Mouse (Mus musculus) yolk sac, embryonic 10.5 days (tissue): ENCODE data around the gene Mthfd1l.
"Not testable (repeated sequence)": the region's sequence is repeated elsewhere in the genome, so short reads cannot be mapped to it uniquely, and the experiment has no call there.

Experiments
- DNase-seq: peaks from one replicate; pipeline ENCODE4 v3.0.0-alpha.2; 2017; ENCODE audit warnings: low spot score

Mthfd1l gene

GRCm38 (mm10) chr10:4046496-4046895 lies 73.6 kb downstream of the Mthfd1l start:
- DNase-seq: no peak

DNA sequence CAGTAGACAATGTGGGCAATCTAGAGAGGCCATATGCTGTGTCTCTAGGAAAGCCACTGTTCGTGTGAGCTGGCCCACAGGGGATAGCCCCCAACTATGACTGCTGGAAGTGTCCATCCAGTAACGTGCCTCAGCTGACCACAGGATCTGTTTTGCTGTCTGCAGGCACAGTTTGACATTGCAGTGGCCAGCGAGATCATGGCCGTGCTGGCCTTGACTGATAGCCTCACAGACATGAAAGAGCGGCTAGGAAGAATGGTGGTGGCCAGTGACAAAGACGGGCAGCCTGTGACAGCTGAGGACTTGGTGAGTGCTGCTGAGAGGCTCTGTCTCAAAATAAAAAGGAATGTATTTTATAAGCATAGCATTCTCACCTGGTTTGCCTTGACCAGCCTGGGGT lies 74.7 kb downstream of the Mthfd1l start:
- no peak for DNase-seq

GRCm38 (mm10) chr10:4050236-4050635 lies 77.3 kb downstream of the Mthfd1l start:
- DNase-seq: no peak

DNA sequence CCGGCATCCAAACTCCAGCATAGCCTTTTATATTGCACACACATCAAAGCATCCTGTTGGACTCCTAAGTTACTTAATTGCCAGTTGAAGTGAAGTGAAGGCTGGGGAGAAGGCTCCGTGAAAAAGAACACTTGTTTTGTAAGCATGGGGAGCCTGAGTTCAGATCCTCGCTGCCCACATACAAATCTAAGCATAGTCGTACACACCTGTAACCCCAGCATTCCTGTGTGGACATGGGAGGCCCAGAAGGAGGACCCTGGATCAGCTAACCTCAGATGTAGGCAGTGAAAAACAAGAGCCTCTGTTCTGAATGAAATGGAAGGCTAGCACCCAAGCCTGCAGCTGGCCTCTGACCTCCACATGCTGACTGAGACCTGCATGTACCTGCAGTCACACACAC lies 79.8 kb downstream of the Mthfd1l start:
- DNase-seq: no peak

DNA sequence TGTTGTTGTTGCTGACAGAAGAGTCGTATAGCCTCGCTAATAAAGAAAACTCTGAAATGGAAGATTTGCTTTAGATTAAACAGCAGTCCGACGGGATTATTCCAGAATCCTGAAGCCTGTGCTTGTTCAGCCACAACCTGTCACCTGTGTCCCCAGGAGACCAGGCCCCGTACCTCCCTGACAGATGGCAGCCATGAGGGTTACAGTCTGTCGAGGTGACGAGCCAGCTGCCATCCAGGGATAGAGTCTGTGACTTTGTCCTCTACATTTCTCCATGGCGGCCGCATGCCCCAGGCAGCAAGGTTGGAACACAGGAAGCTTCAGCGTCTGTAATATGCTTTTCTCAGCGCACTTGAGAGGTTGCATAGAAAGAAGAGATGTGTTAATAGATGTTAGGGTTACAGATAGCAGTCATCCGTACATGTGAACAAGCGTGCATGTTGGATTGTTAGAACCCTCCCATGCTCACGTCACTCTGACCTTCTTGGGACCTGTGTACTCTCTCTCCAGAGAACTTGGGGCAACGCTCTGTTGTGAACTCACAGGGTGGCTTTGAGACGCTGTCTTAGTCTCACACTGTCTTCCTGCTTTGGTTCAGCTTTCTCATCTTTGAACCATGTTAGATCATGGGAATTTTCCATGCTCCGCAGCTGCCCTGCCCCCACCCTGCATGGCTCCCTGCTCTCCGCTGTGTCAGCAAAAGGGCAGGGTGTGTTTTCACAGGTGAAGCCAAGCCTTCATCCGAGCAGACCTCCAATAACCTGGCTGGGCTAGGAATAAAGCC lies 80.6 kb downstream of the Mthfd1l start:
- DNase-seq: peak; percentile 40

DNA sequence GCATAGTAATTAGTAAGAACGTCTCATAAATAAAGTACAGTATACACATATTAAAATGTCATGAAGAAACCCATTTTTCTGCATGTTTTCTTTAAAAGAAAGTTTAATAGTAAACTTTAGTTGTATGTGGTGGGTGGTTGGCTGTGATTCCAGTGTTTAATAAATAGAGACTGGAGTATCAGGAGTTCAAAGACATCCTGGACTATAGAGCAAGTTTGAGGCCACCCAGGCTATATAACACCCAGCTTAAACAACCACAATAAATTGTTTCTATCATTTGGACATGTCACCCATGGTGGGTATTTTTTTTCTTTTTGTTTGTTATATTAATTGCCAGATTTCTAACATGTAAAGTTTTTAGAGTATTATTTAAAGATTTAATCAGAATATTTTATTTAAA lies 81.7 kb downstream of the Mthfd1l start:
- DNase-seq: no peak

- DNase-seq: no peak
Measured at GRCm38 (mm10) chr10:4057397-4057796, 84.5 kb downstream of the Mthfd1l start.

GRCm38 (mm10) chr10:4057832-4058231 lies 84.9 kb downstream of the Mthfd1l start:
- DNase-seq: no peak

GRCm38 (mm10) chr10:4061071-4061987 lies 88.4 kb downstream of the Mthfd1l start:
- DNase-seq: no peak

DNA sequence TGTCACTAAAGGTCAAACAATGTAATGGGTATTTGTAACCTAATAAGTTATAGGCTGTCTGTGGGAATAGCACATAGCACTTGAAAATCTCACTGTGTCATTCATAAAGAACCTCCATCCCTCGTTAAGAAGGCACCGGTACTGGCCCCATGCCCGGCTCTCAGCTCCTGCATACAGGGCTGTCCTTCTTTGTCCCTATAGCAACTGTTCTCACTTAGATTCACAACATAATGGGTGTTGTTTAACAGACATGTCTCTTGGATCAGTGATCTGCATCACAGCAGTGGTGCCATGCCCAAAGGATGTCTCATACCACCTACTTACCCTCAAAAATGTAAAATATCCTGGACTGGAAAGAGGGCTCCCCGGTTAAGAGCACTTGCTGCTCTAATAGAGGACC lies 90.6 kb downstream of the Mthfd1l start:
- no peak for DNase-seq

DNA sequence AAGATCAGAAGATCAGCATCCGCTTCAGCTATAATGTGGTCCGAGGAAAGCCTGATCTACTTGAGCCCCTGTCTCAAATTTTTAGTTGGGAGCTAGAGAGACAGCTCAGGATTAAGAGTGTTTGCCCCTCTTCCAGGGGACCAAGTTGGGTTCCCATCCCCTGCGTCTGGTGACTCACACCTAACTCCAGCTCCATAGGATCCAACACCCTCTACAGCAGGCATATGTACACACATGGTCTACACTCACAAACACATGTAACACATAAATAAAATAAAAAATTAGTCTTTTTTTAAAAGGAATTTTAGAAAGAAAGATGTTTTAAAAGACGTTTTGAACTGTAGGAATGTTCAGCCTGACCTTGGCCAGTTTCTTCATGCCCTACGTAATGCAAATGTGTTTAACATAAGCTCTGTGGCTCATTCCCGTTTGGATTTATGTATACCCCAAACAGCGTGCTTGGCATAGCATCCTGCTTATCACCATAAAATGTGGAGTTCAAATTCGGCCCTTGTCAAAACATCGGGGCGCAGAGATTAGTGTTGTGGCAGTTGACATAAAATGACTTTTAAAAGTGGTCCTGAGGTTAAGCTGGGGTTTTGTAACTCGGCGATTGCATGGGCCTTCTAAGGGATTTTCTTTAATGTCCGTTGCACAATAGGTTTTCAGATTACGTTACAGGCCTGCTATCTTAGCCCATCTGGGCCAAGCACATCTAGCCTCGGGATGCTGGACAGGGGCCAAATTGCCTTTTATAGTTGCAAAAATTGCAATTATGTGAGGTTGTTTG lies 92.6 kb downstream of the Mthfd1l start:
- DNase-seq: no peak

GRCm38 (mm10) chr10:4069258-4069826 lies 96.4 kb downstream of the Mthfd1l start:
- DNase-seq: no peak

DNA sequence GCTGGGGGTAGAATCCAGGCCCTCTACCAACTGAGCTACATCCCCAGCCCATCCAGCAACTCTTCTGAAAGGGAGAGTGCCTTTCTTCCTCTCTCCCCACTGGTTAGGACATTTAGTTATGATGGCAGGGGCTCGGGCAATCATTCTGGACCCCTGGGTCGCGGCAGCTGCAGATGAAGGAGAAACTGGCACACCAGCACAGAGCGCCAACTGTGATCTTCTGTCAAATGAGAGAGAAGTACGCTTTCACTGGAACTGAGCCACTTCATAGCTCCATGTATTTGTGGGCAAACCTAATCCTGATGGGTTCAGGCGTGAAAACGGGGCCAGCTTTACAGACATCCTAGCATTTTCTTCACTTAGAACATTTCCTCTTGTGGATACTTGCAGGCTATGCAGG lies 97.1 kb downstream of the Mthfd1l start:
- DNase-seq: no peak

DNA sequence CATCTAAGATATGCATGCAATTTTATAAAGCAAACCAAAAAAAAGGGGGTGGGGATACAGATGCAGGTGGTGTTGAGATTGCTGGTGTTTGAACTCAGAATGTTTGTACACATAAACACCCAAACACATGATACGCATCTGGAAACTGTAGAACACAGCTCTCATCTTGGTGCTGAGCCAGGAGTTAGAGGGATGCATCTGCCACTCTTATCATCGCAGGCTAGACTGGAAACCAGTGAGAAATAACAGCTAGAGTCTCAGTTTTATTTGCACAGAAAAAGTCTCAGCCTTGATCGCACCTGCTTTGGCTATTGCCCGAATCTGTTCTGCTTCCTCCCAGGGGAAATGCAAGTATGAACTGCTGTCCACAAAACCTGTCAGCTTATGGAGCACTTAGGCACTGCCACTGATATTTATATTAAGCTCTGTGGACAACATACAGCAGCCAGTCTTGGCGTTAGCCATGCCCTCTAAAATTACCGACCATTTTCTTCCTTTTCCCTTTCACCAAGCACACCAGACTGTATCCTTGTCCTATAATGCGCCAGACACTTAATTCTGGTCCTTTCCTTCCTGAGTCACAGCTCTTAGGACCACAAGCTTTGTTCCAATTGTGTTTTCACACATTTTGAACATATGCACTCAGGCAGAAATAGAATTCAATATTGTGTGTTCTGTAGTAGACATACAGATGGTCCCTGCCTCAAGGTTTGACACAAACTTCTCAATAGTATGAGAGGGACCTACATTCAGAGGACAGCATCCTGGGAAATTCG lies 98.3 kb downstream of the Mthfd1l start:
- no peak for DNase-seq

DNA sequence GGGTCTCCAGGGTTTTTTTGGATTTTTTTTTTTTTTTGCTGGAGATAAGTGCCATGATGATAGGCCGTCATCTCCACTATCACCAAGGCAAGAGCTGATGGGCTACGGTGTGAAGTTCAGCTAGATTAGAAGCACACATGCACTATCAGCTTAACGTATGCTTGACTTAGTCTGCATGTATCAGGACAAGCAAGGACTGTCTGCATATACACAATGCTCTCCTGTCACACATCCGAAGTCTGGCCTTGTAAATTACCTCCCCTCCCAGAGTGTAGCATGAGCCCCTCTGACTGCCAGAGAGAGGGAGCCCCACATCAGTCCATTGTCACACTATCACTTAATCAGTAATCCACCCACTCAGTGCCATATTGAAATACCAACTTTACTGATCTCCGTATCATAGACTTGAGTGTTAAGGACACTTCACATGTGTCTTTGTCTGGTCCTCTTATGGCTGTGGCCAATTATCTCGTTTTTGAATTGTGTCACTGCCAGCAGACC lies 99.0 kb downstream of the Mthfd1l start:
- no peak for DNase-seq

DNA sequence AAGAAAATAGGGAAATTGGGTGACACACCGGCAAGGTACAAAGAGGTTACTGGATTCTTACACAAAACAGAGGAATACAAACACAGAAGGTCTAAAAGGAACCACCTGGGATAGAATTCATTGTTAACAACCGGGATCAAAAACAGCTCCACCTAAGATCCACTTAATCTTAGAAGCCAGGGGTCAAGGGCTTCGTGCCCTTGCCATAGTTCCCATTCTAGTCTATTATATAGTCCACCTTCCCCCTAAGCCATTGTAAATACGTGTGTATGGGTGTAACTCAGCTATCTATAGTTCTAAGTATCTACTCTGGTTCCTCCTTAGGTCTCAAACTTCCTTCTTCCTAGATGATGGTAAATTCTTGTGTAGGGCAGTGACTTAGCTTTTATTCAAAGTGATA lies 99.6 kb downstream of the Mthfd1l start:
- not testable (repeated sequence) for DNase-seq

GRCm38 (mm10) chr10:4078220-4078840 lies 105.4 kb downstream of the Mthfd1l start:
- DNase-seq: no peak

- no peak for DNase-seq
Measured at GRCm38 (mm10) chr10:4078979-4079630, 106.2 kb downstream of the Mthfd1l start.

DNA sequence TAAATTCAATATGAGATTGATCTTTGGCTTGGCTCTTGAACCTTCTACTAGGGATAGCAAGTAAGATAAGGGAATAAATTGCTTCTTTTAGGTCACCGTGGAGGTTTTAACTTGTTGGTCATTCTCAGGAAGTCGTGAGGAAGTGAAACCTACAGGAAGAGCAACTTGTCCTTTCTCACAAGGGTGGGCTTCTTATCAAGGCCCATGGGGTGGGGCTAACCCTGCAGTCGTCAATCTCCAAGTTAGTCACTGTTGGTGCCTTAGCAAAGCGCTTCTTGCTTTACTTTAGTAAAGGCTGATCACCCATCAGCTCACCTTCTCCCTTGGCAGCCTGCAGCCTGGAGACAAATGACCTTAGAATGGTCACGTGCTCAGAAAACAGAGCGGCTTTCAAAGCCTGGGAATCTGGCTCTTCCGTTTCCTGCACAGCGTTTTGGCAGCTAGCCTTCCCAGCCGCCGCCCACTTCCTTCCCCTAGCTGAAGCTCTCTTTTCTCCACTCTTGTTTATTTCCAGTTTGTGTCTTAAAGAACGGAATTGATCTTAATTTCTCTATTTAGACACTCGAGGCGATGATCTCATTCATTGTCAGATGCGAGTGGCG lies 106.8 kb downstream of the Mthfd1l start:
- DNase-seq: peak; percentile 32

DNA sequence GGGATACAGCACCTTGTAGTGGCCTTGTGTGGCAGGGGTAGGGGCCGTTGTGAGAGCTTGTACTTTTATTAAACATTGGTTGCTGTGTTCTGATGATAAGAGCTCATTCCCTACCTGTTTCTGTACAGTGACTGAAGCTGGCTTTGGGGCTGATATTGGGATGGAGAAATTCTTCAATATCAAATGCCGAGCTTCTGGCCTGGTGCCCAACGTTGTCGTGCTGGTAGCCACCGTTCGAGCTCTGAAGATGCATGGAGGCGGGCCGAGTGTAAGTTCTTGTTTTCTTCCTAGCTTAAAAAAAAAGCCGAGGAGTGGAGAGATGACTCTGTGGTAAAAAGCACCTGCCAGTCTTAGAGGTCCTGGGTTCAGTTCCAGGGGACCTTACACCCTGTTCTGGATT lies 110.7 kb downstream of the Mthfd1l start:
- DNase-seq: no peak
